ENCODE assay signal across 31 mouse cellular contexts in the genomic region with DNA sequence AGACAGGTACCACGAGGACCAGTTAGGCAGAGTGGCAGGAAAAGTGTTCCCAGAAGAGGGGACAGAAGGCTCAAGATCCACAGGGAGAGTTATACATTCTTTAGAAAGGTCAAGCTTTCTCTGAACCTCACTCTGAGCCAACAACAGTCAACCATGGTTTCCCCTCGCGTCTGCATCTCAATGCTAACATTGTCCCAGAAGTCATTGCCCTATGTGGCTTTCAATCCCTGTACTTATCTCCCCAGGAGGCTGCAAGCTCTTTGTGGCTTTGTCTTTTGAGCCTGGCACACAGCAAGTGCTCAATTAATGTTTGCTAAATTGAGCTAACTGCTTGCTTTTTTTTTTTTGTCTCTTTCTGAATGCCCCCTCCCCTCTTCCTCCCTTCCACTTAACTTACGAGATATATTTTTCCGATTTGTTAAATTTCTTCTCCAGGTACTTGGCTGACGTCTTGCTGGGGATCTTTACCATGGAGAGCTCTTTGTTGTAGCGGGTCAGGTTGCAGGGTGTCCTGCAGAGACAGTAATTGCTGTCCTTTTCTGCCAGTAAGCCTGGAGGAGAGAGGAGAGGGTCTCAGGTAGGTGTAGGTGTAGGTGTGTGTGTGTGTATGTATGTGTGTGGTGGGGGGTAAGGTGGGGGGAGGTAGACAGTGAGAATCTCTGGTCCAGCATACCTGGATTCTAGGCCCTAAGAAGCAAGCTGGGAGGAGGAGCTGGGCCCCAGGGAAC. TPM values are rescaled to one million over a fixed set of nuclear protein-coding genes. Genes with fewer than 3 reads are reported as not detected.
"Had no signal": no experiment of that assay in that cellular context is flagged by ENCODE, and none has a peak within 500 bp of the region (broad histone marks: within the 10 kb centered on the region; RNA-seq: fewer than 3 reads in every experiment).

No protein-coding gene starts in this region.

- H3K9ac ChIP-seq: liver, embryonic 13.5 days; stomach, embryonic 15.5 days had no signal

- H3K9me3 ChIP-seq: liver, embryonic 13.5 days; stomach, embryonic 15.5 days had no signal

- H3K27me3 ChIP-seq: stomach, embryonic 15.5 days had no signal

- H3K4me3 ChIP-seq: layer of hippocampus, adult 2 months; left cerebral cortex, adult 2 months; liver, embryonic 13.5 days; stomach, embryonic 15.5 days had no signal

- H3K27ac ChIP-seq: kidney, postnatal 0 days; layer of hippocampus, adult 2 months; left cerebral cortex, adult 2 months; liver, embryonic 13.5 days; stomach, embryonic 15.5 days had no signal

- H3K36me3 ChIP-seq: liver, embryonic 13.5 days; stomach, embryonic 15.5 days had no signal

- DNase-seq: kidney, postnatal 25 days; layer of hippocampus, postnatal 36 days; liver, embryonic 13.5 days; lung, adult 2 months; lung, postnatal 14 days; lung, postnatal 4 days; midbrain, embryonic 14.5 days; retina, postnatal 1 day; right cerebral cortex, postnatal 25 days; spleen, adult 18-20 months; thymus, postnatal 36 days had no signal

- H3K4me1 ChIP-seq: liver, embryonic 13.5 days; stomach, embryonic 15.5 days had no signal

RNA-seq across cellular contexts. Expression of gene Spaca3, which starts 31.3 kb away (rescaled TPM):
- total RNA-seq: layer of hippocampus, adult 2 months; layer of hippocampus, postnatal 10 days; layer of hippocampus, postnatal 36 days; left cerebral cortex, adult 2 months; left cerebral cortex, postnatal 10 days; left cerebral cortex, postnatal 36 days; liver, adult 2 months; megakaryocyte progenitor cell, adult 5-6 weeks; megakaryocyte-erythroid progenitor cell, adult 5-6 weeks; midbrain, postnatal 0 days had no signal
- polyA plus RNA-seq: kidney, embryonic 14.5 days; kidney, postnatal 0 days; large intestine, adult 2 months; limb, embryonic 11.5 days; limb, embryonic 14.5 days; liver, adult 2 months; liver, embryonic 13.5 days; liver, embryonic 16.5 days; lung, adult 2 months; lung, embryonic 16.5 days; midbrain, embryonic 11.5 days; midbrain, embryonic 14.5 days; midbrain, postnatal 0 days; neural tube, embryonic 11.5 days; neural tube, embryonic 14.5 days; stomach, embryonic 15.5 days had no signal
